Mouse (Mus musculus): ENCODE data around the gene Afmid.
A peak's percentile ranks its signal among the peaks of the same experiment; 100 is the strongest.
"Not testable (repeated sequence)": the region's sequence is repeated elsewhere in the genome, so short reads cannot be mapped to it uniquely, and the experiment has no call there.

The Afmid gene

GRCm38 (mm10) chr11:117794035-117794551 is 31.6 kb upstream of the Afmid start:
- no peak for DNase-seq (ENCODE audit: extremely low spot score, low spot score)

DNA sequence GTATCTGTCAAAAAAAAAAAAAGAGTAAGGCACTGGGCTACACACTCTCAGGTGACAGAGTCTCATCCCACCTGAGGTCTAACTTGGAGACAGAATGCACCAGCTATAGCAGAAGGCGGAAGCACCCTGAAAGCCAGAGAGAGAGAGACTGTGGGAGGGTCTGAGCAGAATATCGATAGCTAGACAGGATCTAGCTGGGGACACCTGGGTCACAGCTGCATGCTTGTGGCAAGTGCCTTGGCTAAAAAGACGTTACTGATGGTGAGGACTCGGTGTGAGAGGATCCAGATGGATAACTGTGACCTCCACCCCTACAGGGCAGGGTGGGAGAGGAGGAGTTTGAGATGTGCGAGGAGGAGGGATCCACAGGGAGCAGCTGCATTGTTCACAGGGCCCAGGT is 28.8 kb upstream of the Afmid start:
- DNase-seq (ENCODE audit: extremely low spot score, low spot score): no peak

GRCm38 (mm10) chr11:117797511-117798159 is 28.1 kb upstream of the Afmid start, which contains the start of gene 6030468B19Rik:
TSS of gene 6030468B19Rik (plus strand) at chr11:117797660.
- no peak for DNase-seq (ENCODE audit: extremely low spot score, low spot score)

DNA sequence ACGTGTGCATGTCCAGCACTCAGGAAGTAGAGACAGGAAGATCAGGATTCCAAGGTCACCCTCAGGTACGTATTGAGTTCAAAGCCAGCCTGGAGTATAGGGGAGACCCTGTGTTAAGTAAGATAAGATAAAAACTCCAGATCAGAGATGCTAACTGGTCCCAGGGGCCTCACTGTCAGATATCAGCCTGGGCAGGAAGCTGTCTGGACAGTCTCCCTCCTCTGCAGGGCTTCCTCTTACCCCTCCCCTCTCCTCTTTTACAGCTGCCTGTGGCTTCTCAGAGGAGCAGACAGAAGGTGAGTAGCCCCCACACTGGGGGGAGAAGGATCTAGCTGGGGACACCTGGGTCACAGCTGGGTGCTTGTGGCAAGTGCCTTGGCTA is 27.6 kb upstream of the Afmid start:
- no peak for DNase-seq (ENCODE audit: extremely low spot score, low spot score)

DNA sequence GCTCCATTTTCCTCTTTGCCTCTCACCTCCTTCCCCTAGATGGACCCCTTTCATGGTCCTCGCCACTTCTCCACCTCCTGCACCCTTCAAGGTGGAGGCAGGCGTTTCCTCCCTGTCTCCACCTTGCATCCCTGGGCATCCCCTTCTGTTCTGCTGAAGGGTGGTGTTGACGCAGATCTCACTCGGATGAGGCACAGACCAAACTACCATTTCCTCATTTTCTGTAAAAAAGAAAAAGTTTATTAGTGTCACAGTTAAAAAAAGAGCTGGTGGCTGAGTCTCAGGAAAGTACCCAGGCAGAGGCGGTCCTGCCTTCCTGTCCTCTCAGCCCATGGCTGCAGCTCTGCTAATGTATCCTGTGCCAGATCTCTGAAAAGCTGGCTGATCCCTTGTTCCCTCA is 26.6 kb upstream of the Afmid start:
- DNase-seq (ENCODE audit: extremely low spot score, low spot score): no peak

DNA sequence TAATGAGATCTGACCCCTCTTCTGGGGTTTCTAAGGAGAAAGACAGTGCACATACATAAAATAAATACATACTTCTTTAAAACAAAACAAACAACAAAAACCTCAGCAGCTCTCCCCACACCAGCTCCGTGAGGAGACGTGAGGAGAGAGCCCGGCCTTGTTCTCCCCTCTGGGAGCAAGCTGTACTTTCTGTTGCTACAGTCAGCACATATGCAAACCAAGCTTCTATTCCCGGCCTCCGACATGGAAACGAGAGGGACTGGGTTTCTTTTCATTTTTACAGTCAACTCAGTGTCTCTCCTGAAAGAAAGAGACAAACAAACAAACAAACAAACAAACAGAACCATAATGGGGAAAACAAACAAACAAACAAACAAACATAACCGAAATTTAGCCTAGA is 25.7 kb upstream of the Afmid start:
- no peak for DNase-seq (ENCODE audit: extremely low spot score, low spot score)

DNA sequence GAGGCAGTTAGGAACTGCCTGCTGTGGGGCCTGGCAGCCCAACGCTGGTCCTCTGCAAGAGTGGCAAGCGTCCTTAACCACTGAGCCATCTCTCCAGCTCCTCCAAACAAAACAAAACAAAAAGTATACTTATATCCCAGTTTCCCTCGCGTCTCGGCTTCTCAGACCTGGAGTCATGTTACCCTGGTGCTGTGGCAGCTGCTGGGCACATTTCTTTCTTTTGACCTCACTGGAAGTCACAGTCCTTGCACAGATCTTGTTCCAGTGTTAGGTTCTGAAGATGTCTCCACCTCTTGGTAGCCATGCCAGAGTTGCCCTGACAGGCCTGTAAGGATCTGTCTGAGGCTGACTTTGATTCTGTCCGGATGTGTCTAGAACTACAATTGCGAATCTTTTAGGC is 24.1 kb upstream of the Afmid start:
- no peak for DNase-seq (ENCODE audit: extremely low spot score, low spot score)

- DNase-seq (ENCODE audit: extremely low spot score, low spot score): no peak
Observed at GRCm38 (mm10) chr11:117803166-117803688, 22.5 kb upstream of the Afmid start.

DNA sequence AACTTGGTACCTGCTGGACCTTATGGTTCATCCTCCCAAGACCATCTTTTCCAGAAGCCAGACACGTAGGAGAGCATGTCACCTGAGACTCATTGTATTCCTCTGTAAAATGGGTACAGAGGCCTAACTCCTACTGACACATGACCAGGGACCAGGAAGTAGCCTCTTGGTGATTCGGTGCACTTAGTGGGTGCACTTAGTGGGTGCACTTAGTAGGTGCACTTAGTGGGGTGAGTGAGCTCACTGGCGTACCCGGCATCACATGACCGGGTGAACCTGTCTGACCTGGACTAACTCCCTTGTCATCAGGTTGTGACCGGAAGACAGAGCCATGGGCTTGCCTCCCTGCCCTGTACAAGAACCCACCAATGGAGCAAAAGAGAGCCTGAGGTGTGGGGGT is 18.9 kb upstream of the Afmid start:
- no peak for DNase-seq (ENCODE audit: extremely low spot score, low spot score)

DNA sequence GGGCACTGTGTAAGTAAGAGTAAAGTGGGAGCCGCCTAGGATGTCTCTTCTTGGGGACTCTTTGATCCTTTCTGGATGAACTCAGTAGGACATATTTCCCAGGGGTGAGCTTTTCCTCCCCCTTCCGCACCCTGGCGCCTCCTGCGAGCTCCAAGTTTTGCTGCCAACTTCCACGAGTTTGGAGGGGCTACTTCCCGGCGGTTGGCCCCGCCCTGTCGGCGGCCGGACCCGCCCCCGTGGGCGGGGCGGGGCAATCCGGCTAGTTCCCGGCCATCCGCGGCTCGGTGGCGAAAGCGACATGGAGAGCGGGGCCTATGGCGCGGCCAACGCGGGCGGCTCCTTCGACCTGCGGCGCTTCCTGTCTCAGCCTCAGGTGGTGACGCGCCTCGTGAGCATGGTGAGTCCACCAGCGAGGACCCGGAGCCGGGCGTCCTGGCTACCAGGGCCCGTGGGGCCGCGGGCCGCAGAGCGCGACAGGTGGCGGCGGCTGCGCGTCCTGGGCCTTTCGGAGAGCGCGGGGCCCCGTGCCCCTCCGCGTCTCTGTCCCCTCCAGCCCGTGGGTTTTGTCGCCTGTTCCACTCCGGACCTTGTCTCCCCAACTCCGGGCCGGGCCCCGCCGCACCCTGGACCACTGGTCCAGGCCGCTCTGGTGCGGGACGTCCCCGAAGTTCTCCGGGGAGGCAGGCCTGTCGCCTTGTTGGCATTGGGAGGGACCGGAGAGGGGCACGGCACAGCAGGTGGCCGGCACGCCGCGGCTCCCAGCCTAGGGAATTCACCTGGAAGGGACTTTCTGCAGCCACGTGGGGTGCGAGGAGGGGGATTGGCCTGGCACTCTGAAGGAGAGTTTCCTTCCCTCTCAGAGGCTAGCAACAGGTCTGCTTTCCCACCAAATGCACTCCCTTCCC is 16.1 kb upstream of the Afmid start, which contains the start of the genes Gm20708 and Syngr2:
Gene Gm20708, plus strand, starts transcription at position 262 of the 905 bp plus-strand sequence.
Gene Syngr2, plus strand, starts transcription at position 262 of the 905 bp plus-strand sequence.
- DNase-seq (ENCODE audit: extremely low spot score, low spot score): peak; percentile 81

DNA sequence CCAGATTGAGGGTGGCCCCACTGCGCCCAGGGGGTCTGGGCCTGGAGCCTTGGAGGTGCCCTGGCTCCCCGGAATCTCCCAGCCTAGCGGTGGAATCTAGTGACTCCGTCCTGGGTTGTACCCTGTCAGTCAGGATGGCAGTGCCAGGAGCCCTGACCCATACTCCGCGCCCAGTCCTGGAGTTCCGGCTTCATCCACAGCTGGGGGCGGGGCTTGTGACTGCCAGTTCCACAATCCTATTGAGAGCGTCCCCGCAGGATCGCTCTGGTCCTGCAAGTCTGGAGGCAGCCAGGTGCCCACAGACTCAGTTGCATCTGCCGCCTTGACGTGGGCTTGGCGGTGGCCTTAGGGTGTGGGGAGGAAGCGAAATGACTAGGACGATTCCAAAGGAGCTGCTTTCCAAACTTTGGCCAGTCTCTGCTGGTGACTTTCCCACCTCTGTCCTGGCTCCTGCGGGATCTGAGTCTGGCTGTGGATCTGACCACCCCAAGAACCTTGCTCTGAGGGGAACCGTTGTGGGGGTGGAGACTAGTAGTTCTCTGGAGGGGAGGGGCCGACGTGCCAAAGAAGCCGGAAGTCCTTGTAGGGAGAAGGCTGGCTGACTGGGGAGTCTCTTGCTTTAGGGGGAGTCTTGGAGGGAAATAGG is 15.2 kb upstream of the Afmid start:
- DNase-seq (ENCODE audit: extremely low spot score, low spot score): peak; percentile 74

- no peak for DNase-seq (ENCODE audit: extremely low spot score, low spot score)
Observed at GRCm38 (mm10) chr11:117813867-117814266, 11.9 kb upstream of the Afmid start.

DNA sequence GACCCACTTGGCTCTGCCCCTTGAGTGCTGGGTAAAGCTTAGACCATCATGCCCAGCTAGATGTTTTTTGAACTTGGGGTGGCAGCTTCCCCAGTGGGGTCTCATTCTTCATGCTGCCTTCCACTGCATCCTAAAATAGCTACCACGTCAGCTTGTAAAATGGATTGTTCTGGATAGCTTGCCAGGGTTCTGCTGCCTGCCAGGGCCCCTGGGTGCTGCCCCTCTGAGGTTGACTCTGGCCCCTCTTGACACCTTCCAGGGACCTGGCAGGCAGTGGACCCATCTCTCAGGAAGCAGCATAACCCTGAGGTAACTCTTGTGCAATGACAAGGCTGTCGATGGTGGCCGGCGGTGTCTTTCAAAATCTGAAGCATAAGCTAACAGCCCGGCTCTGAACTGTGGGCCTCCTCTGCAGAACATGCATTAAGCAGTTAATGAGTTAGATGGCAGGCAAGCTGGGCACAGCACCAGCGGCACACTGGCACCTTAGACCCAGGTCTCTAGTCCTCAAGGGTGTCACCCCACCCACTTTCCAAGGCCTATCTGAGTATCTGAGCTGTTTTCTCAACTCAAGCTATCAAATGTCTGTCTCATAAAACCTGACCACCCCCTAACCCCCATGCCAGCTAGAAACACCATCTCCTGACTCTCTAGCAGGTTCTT is 10.9 kb upstream of the Afmid start:
- no peak for DNase-seq (ENCODE audit: extremely low spot score, low spot score)

GRCm38 (mm10) chr11:117815850-117816249 is 9.9 kb upstream of the Afmid start:
- not testable (repeated sequence) for DNase-seq (ENCODE audit: extremely low spot score, low spot score)

- DNase-seq (ENCODE audit: extremely low spot score, low spot score): no peak
Observed at GRCm38 (mm10) chr11:117816389-117816996, 9.2 kb upstream of the Afmid start.

DNA sequence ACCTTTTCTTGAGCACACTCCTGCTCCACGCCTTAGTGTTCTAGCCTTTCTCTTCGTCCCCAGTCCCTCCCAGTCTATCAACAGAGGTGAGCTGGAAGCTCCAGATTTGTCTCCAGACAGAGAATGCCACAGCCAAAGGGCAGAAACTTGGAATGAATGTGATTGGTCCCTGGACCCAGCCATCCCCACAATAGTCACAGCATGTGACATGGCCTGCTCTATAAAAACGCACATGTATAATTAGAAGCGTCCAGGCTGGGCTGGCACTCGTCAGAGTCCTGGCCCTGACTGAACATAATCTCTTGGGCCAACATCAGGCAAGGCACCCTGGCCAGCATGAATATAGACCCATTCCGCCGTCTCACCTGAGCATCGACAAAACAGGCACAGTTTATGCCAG is 6.6 kb upstream of the Afmid start:
- DNase-seq (ENCODE audit: extremely low spot score, low spot score): no peak

GRCm38 (mm10) chr11:117820173-117820572 is 5.6 kb upstream of the Afmid start:
- no peak for DNase-seq (ENCODE audit: extremely low spot score, low spot score)

DNA sequence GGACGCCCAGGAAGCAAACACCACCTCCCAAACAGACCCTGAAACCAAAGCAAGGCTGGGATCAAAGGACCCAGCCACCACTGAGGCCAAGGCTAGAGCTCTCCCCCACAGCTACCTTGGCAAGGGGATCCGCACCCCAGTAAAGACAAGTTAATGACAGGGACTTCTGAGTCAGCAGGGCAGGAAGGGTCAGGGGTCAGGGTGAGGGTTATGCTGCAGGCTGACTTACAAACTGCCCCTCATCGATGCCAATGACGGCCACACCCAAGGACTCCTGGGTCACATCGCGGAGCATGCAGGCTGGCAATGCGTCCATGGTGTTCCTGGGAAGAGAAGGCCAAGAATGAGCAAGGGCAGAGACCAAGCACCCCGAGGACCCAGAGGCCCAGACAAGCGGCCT is 3.9 kb upstream of the Afmid start:
- no peak for DNase-seq (ENCODE audit: extremely low spot score, low spot score)

DNA sequence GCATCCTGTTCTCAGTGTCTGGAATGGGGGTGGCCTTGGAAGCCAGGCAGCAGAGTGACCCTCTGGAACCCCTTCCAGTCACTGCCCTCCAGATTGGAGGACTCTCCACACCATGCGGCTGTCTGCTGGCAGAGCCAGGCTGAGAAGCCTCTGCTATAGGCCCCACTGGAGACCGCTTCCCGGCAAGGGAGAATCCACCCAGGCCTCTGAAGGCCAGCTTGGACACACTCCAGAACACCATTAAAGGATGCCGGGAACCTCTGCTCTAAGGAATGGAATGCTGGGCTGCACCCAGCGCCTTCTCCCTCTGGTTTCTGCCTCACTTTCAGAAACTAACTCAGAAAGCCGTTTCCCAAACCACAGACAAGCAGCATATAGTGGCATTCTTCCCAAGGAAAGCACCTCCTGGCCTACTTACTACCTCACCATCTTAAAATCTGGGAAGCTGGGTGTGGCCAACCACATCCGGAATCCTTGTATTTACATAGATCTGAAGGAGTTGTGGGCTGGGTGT is 2.9 kb upstream of the Afmid start:
- DNase-seq (ENCODE audit: extremely low spot score, low spot score): no peak

DNA sequence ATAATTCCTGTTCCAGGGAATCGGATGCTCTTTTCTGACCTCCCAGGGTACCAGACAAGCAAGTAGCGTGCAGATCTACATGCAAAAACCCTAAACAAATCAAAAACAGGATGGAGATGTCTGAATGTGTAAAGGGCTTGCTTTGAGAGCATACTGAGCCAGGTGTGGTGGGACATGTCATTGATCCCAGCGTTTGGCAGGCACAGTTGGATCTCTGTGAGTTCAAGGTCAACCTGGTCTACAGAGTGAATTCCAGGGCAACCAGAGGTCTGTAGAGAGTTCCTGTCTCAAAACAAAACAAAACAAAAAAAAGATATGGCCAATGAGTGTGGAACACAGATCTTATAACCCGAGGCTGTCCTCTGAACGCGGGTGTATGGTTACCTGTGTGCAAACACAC is 2.3 kb upstream of the Afmid start:
- no peak for DNase-seq (ENCODE audit: extremely low spot score, low spot score)

Measured in neural tube, embryonic 10.5 days (tissue).